Mouse (Mus musculus) lung, embryonic 16.5 days (tissue): ENCODE results near the gene Myh14. TPM values are rescaled to one million over a fixed set of nuclear protein-coding genes. Genes with fewer than 3 reads are reported as not detected.

Experiments used
- ATAC-seq: fragments of 200-750 bp; cut with Nextera tagmentation; 2 replicates; pipeline ENCODE4 v1.8.0; 2017; ENCODE audit warnings: low read depth, mild to moderate bottlenecking, moderate library complexity
- H3K27ac ChIP-seq: fragments of 300-500 bp; sonication (generic); 2 replicates; pipeline ENCODE4 v1.5.1; 2014; ENCODE audit warnings: mild to moderate bottlenecking, control low read depth, low read length
- H3K27me3 ChIP-seq: fragments of 300-500 bp; sonication (generic); 2 replicates; pipeline ENCODE4 v1.6.1; 2014; ENCODE audit warnings: low read depth, low read length, mixed read lengths; ENCODE audit not compliant: control insufficient read depth, insufficient read depth
- H3K36me3 ChIP-seq: fragments of 300-500 bp; sonication (generic); 2 replicates; pipeline ENCODE4 v1.6.1; 2014; ENCODE audit warnings: low read length; ENCODE audit not compliant: control insufficient read depth, insufficient read depth
- H3K4me1 ChIP-seq: fragments of 300-500 bp; sonication (generic); replicated peaks from 2 replicates; pipeline ENCODE4 v1.6.1; 2014; ENCODE audit warnings: low read length, mixed read lengths; ENCODE audit not compliant: control insufficient read depth, insufficient read depth
- H3K4me2 ChIP-seq: fragments of 300-500 bp; sonication (generic); 2 replicates; pipeline ENCODE4 v1.6.1; 2014; ENCODE audit warnings: low read depth, low read length, control low read depth
- H3K4me3 ChIP-seq: fragments of 300-500 bp; sonication (generic); 2 replicates; pipeline ENCODE4 v1.5.1; 2014; ENCODE audit warnings: mild to moderate bottlenecking, low read length, control low read depth
- H3K9ac ChIP-seq: fragments of 300-500 bp; sonication (generic); 2 replicates; pipeline ENCODE4 v1.6.1; 2014; ENCODE audit warnings: low read length, control low read depth
- H3K9me3 ChIP-seq: fragments of 300-500 bp; sonication (generic); 2 replicates; pipeline ENCODE4 v1.6.1; 2016; ENCODE audit warnings: low read length; ENCODE audit not compliant: control insufficient read depth
- WGBS: fragments of 180-500 bp; shearing (Covaris S2); extraction: QIAGEN DNeasy Blood & Tissue Kit; methylation state at CpG from one replicate; pipeline ENCODE4 v1.1.7; 2014; 5-methylcytosine and 5-hydroxymethylcytosine counted together
- polyA plus RNA-seq: library from polyadenylated mRNA; unstranded; fragments of >200 nt; fragmentation: Nextera tagmentation; extraction: Ambion mirVana; gene quantifications from 2 replicates; pipeline ENCODE4 v1.2.1, GENCODE M21; 2015

The Myh14 gene
- polyA plus RNA-seq, 1 experiment from 2014 or later, result 38.8 TPM

DNA sequence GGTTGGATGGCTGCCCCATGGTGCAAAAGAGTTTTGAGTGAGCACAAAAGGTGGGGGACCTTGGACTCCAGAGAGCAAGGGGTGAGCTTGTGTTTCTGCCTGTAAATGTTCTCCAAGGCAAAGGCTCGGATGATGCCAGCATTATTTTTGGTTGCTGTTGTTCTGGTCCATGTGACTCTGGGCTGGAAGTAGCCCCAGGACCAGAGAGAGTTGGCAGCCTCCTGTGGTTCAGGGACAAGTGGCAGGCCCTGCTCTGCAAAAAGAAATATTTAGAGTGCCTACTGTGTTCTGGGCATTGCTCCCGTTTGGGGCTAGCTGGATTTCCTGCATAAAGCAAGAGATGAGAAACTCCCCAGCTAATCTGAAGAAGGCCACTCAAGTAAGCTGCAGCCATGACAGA, 6.0 kb upstream of the Myh14 start:
- Histone ChIP-seq H3K4me3 (no peak overlapping the region), H3K36me3 (no peaks in the 10 kb centered on the region), H3K27me3 (no peaks in the 10 kb centered on the region; the same call in 1 of the 2 replicates), H3K4me2 (no peak overlapping the region), H3K27ac (no peak overlapping the region), H3K9ac (no peak overlapping the region), H3K4me1 (no peaks in the 10 kb centered on the region; the same call in 1 of the 2 replicates), H3K9me3 (peaks cover 3% of the 10 kb centered on the region; the same call in 1 of the 2 replicates)
- WGBS, result 47% methylated on average over 2 of the region's 2 CpGs
- no peak for ATAC-seq

DNA sequence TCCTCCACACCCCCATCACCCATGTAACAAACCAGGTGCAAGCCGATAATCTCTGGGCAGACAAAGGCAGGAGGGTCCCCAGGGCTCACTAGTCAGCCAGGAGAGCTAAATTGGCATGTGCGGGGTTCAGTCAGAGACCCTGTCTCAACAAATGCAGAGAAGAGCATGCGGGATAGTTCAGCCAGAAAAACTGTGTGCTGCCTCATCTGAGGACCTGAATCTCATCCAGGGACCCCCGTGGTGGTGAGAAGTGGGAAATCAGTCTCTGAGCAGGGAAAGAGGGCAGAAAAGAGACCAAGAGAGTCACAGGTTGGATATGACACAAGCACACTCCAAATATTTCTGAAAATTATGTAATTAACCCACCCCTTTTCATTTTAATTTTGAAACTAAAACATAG, 5.5 kb upstream of the Myh14 start:
- Histone ChIP-seq H3K27me3 (no peaks in the 10 kb centered on the region; the same call in 1 of the 2 replicates), H3K27ac (no peak overlapping the region), H3K9ac (no peak overlapping the region), H3K4me2 (no peak overlapping the region), H3K4me1 (peaks cover under 1% of the 10 kb centered on the region; the same call in 1 of the 2 replicates), H3K4me3 (no peak overlapping the region), H3K9me3 (peaks cover 3% of the 10 kb centered on the region; the same call in 1 of the 2 replicates), H3K36me3 (no peaks in the 10 kb centered on the region)
- no peak for ATAC-seq
- 55% methylated on average over 4 of the region's 4 CpGs for WGBS

DNA sequence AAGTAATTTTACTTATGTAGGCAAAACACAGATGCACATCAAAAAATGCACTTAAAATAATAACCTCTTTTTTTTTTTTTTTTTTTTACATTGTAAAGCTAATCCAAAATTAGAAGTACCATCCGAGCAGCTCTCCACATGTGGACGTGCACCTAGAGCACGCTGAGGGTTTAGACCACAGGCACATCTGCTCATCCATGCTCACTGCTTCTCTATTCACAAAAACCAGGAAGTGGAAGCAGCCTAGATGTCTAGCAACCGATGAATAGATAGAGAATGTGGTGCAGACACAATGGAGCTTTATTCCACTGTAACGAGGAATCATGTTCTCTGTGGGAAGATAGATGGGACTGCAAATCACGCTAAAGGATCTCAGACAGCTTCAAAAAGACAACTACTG, 4.5 kb upstream of the Myh14 start:
- no peaks in the 10 kb centered on the region for H3K36me3 ChIP-seq
- H3K27ac ChIP-seq, result no peak overlapping the region
- WGBS, result 79% methylated on average over 6 of the region's 6 CpGs
- no peak for ATAC-seq
- no peak overlapping the region for H3K4me3 ChIP-seq
- H3K4me1 ChIP-seq, result peaks cover 5% of the 10 kb centered on the region; the same call in 1 of the 2 replicates
- H3K4me2 ChIP-seq, result no peak overlapping the region
- H3K9me3 ChIP-seq, result peaks cover 3% of the 10 kb centered on the region; the same call in 1 of the 2 replicates
- no peak overlapping the region for H3K9ac ChIP-seq
- peaks cover 7% of the 10 kb centered on the region for H3K27me3 ChIP-seq

GRCm38 (mm10) chr7:44674511-44674910, 3.9 kb upstream of the Myh14 start:
- Histone ChIP-seq H3K36me3 (no peaks in the 10 kb centered on the region), H3K9ac (no peak overlapping the region), H3K27me3 (peaks cover 7% of the 10 kb centered on the region), H3K4me1 (peaks cover 5% of the 10 kb centered on the region; the same call in 1 of the 2 replicates), H3K4me3 (no peak overlapping the region), H3K4me2 (no peak overlapping the region), H3K27ac (no peak overlapping the region), H3K9me3 (peaks cover 3% of the 10 kb centered on the region; the same call in 1 of the 2 replicates)
- 72% methylated on average over 4 of the region's 4 CpGs for WGBS
- ATAC-seq, result no peak

DNA sequence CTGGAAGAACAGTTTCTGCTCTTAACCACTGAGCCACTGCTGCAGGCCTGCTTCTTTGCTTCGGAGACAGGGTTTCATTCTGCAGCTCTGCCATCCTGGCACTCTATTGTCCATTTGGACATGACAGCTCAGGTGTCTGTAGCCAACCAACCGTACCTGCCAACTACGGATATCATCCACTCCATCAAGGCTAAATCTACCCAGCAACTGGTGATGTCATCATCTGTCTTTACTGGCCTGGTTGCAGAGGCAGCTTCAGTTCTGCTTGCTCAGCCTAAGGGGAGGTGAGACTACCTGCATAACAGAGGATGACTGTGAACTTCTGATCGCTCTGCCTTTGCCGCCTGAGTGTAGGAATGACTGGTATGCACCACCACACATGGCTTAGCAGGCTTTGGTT, 1.6 kb upstream of the Myh14 start:
- no peak overlapping the region for H3K4me2 ChIP-seq
- peaks cover 7% of the 10 kb centered on the region for H3K27me3 ChIP-seq
- H3K9me3 ChIP-seq, result peaks cover 3% of the 10 kb centered on the region; the same call in 1 of the 2 replicates
- WGBS, result 60% methylated on average over 5 of the region's 5 CpGs
- H3K4me3 ChIP-seq, result no peak overlapping the region
- H3K4me1 ChIP-seq, result peaks cover 5% of the 10 kb centered on the region; the same call in 1 of the 2 replicates
- H3K36me3 ChIP-seq, result no peaks in the 10 kb centered on the region
- H3K9ac ChIP-seq, result no peak overlapping the region
- ATAC-seq, result no peak
- no peak overlapping the region for H3K27ac ChIP-seq

- H3K4me2 ChIP-seq, result peak overlapping the region; percentile 53
- WGBS, result 10% methylated on average over 21 of the region's 21 CpGs
- H3K36me3 ChIP-seq, result no peaks in the 10 kb centered on the region
- H3K9me3 ChIP-seq, result peaks cover 3% of the 10 kb centered on the region
- H3K27ac ChIP-seq, result peak overlapping the region; percentile 93
- peaks cover 8% of the 10 kb centered on the region; the same call in 1 of the 2 replicates for H3K4me1 ChIP-seq
- peak overlapping the region; percentile 60 for H3K9ac ChIP-seq
- H3K27me3 ChIP-seq, result peaks cover 7% of the 10 kb centered on the region
- ATAC-seq, result peak; percentile 60
- H3K4me3 ChIP-seq, result peak overlapping the region; percentile 44
Observed at GRCm38 (mm10) chr7:44669103-44669502, 1.5 kb downstream of the Myh14 start.

- Histone ChIP-seq H3K4me3 (peak overlapping the region; percentile 44), H3K4me1 (peaks cover 10% of the 10 kb centered on the region), H3K27me3 (peaks cover 7% of the 10 kb centered on the region), H3K36me3 (no peaks in the 10 kb centered on the region), H3K4me2 (peak overlapping the region; percentile 53), H3K9ac (peak overlapping the region; percentile 60), H3K9me3 (peaks cover 3% of the 10 kb centered on the region), H3K27ac (peak overlapping the region; percentile 93)
- WGBS, result 43% methylated on average over 13 of the region's 13 CpGs
- peak; percentile 65 for ATAC-seq
Observed at GRCm38 (mm10) chr7:44667996-44668738, 2.5 kb downstream of the Myh14 start.

DNA sequence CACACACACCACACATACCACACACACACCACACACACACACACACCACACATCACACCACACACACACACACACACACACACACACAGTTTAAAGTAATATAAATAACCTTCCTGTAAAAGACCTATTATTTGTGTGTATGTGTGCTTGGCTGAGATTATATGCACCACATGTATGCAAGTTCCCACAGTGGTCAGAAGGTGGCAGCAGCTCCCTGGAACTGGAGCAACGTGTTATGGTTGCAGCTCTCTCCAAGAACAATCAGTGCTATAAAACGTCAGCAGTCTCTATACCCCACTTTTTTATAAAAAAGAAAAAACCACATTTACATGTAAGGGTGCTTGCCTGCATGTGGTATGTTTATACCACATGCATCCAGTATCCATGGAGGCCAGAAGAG, 4.2 kb downstream of the Myh14 start:
- no peak for ATAC-seq
- Histone ChIP-seq H3K4me1 (peaks cover 16% of the 10 kb centered on the region), H3K36me3 (no peaks in the 10 kb centered on the region), H3K27me3 (peaks cover 7% of the 10 kb centered on the region), H3K9me3 (peaks cover 3% of the 10 kb centered on the region), H3K4me3 (no peak overlapping the region), H3K9ac (no peak overlapping the region), H3K4me2 (no peak overlapping the region), H3K27ac (0 out of 2 replicates have a peak overlapping the region, but pooled peaks have one; percentile 6)
- WGBS, result 73% methylated on average over 2 of the region's 2 CpGs

- Histone ChIP-seq H3K27ac (peak overlapping the region; percentile 67), H3K4me3 (no peak overlapping the region), H3K9ac (no peak overlapping the region), H3K36me3 (no peaks in the 10 kb centered on the region), H3K9me3 (peaks cover 3% of the 10 kb centered on the region), H3K4me1 (peaks cover 13% of the 10 kb centered on the region), H3K27me3 (no peaks in the 10 kb centered on the region), H3K4me2 (no peak overlapping the region)
- ATAC-seq, result no peak
- WGBS, result 33% methylated on average over 11 of the region's 11 CpGs
Observed at GRCm38 (mm10) chr7:44664731-44665130, 5.9 kb downstream of the Myh14 start.
